Mouse (Mus musculus) neural tube, embryonic 15.5 days (tissue): ENCODE results near the gene Map3k21. TPM values are rescaled to one million over a fixed set of nuclear protein-coding genes. Genes with fewer than 3 reads are reported as not detected.
A peak's percentile ranks its signal among the peaks of the same experiment; 100 is the strongest.

Experiments used
- ATAC-seq: fragments of 200-750 bp; cut with Nextera tagmentation; 2 replicates; pipeline ENCODE4 v1.8.0; 2017; ENCODE audit warnings: mild to moderate bottlenecking, moderate TSS enrichment, moderate library complexity; ENCODE audit not compliant: low FRiP score
- H3K27ac ChIP-seq: fragments of 300-500 bp; sonication (generic); replicated peaks from 2 replicates; pipeline ENCODE4 v1.5.1; 2015; ENCODE audit warnings: mild to moderate bottlenecking, inconsistent platforms
- H3K27me3 ChIP-seq: fragments of 300-500 bp; sonication (generic); replicated peaks from 2 replicates; pipeline ENCODE4 v1.6.1; 2015; ENCODE audit warnings: inconsistent platforms
- H3K36me3 ChIP-seq: fragments of 300-500 bp; sonication (generic); 2 replicates; pipeline ENCODE4 v1.6.1; 2015; ENCODE audit warnings: inconsistent platforms
- H3K4me1 ChIP-seq: fragments of 300-500 bp; sonication (generic); 2 replicates; pipeline ENCODE4 v1.6.1; 2015; ENCODE audit warnings: inconsistent platforms
- H3K4me2 ChIP-seq: fragments of 300-500 bp; sonication (generic); 2 replicates; pipeline ENCODE4 v1.6.1; 2015; ENCODE audit warnings: inconsistent platforms, mild to moderate bottlenecking, moderate library complexity
- H3K4me3 ChIP-seq: fragments of 300-500 bp; sonication (generic); replicated peaks from 2 replicates; pipeline ENCODE4 v1.5.1; 2015; ENCODE audit warnings: mild to moderate bottlenecking, inconsistent platforms
- H3K9ac ChIP-seq: fragments of 300-500 bp; sonication (generic); replicated peaks from 2 replicates; pipeline ENCODE4 v1.6.1; 2015; ENCODE audit warnings: mild to moderate bottlenecking, inconsistent platforms
- H3K9me3 ChIP-seq: fragments of 300-500 bp; sonication (generic); replicated peaks from 2 replicates; pipeline ENCODE4 v1.6.1; 2016; ENCODE audit warnings: inconsistent platforms
- whole genome bisulfite sequencing: fragments of 180-500 bp; shearing (Covaris S2); methylation state at CpG from one replicate; pipeline ENCODE4 v1.1.7; 2015; ENCODE audit warnings: mixed read lengths; 5-methylcytosine and 5-hydroxymethylcytosine counted together
- polyA plus RNA-seq: library from polyadenylated mRNA; unstranded; fragments of >200 nt; fragmentation: Nextera tagmentation; extraction: Ambion mirVana; gene quantifications from 2 replicates; pipeline ENCODE4 v1.2.1, GENCODE M21; 2015

The Map3k21 gene
- polyA plus RNA-seq, 1 experiment from 2014 or later, result 0.59 TPM

DNA sequence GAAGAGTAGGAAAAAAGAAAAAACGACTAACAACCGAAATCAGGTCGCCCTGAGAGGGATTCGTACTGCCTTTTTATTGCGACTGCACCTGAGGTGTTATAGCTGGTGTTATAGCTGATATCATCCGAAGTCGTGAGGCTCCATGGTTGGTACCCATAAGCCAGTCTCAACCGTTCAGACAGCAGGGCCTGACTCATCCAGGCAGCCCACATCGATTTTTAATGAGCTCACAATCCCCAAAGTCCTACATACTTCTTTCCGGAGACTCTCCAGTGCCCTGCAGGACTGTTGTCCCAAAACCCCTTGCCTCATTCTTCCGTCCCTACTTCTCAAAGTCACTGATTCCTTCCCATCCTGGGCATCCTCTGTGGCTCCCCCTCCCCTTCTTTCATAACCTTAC is 12.9 kb upstream of the Map3k21 start:
- H3K4me3 ChIP-seq, result peak overlapping the region; percentile 68

GRCm38 (mm10) chr8:125897868-125898788 is 12.1 kb upstream of the Map3k21 start, which contains the start of gene Pcnx2:
TSS of gene Pcnx2 (minus strand) at chr8:125898317.
- Histone ChIP-seq H3K4me1 (peaks cover 26% of the 10 kb centered on the region), H3K27ac (peak within 1 kb of the TSS; percentile 84), H3K9ac (peak within 1 kb of the TSS; percentile 74), H3K9me3 (no peaks in the 10 kb centered on the region), H3K36me3 (no peaks in the 10 kb centered on the region), H3K4me2 (peak within 1 kb of the TSS; percentile 69), H3K27me3 (no peaks in the 10 kb centered on the region; the same call in 1 of the 2 replicates), H3K4me3 (peak within 1 kb of the TSS; percentile 68)
- ATAC-seq, result peak; percentile 93
- 5% methylated on average over 41 of the region's 44 CpGs for WGBS

More for the DNA sequence above, 12.9 kb upstream of the Map3k21 start:
- Histone ChIP-seq H3K9ac (peak overlapping the region; percentile 74), H3K27me3 (no peaks in the 10 kb centered on the region; the same call in 1 of the 2 replicates), H3K9me3 (no peaks in the 10 kb centered on the region), H3K4me2 (peak overlapping the region; percentile 69), H3K36me3 (no peaks in the 10 kb centered on the region), H3K4me1 (peaks cover 26% of the 10 kb centered on the region), H3K27ac (no peak overlapping the region)
- ATAC-seq, result 0 out of 2 replicates have a peak, but pooled peaks have one; percentile 17
- 57% methylated on average over 11 of the region's 11 CpGs for WGBS

GRCm38 (mm10) chr8:125898899-125899298 is 11.4 kb upstream of the Map3k21 start:
- H3K27ac ChIP-seq, result peak overlapping the region; percentile 84
- H3K36me3 ChIP-seq, result no peaks in the 10 kb centered on the region
- ATAC-seq, result peak; percentile 45; the same call in 1 of the 2 replicates
- no peaks in the 10 kb centered on the region for H3K9me3 ChIP-seq
- H3K27me3 ChIP-seq, result no peaks in the 10 kb centered on the region; the same call in 1 of the 2 replicates
- H3K9ac ChIP-seq, result peak overlapping the region; percentile 41
- peak overlapping the region; percentile 68 for H3K4me3 ChIP-seq
- peaks cover 26% of the 10 kb centered on the region for H3K4me1 ChIP-seq
- peak overlapping the region; percentile 69 for H3K4me2 ChIP-seq
- 0% methylated on average over 6 of the region's 6 CpGs for WGBS

GRCm38 (mm10) chr8:125901167-125901566 is 9.1 kb upstream of the Map3k21 start:
- no peak overlapping the region for H3K4me2 ChIP-seq
- ATAC-seq, result no peak
- no peaks in the 10 kb centered on the region for H3K9me3 ChIP-seq
- no peak overlapping the region for H3K27ac ChIP-seq
- H3K36me3 ChIP-seq, result no peaks in the 10 kb centered on the region
- no peaks in the 10 kb centered on the region for H3K27me3 ChIP-seq
- H3K9ac ChIP-seq, result no peak overlapping the region
- H3K4me1 ChIP-seq, result peaks cover 23% of the 10 kb centered on the region
- H3K4me3 ChIP-seq, result no peak overlapping the region
- WGBS, result 33% methylated on average over 2 of the region's 2 CpGs

- Histone ChIP-seq H3K9me3 (no peaks in the 10 kb centered on the region), H3K36me3 (no peaks in the 10 kb centered on the region), H3K4me3 (no peak overlapping the region), H3K27me3 (peaks cover 3% of the 10 kb centered on the region; the same call in 1 of the 2 replicates), H3K4me2 (no peak overlapping the region), H3K9ac (no peak overlapping the region), H3K4me1 (peaks cover 14% of the 10 kb centered on the region), H3K27ac (no peak overlapping the region)
- WGBS, result 63% methylated on average over 3 of the region's 3 CpGs
- no peak for ATAC-seq
These were observed 7.7 kb upstream of the Map3k21 start for GRCm38 (mm10) chr8:125902521-125902920.

GRCm38 (mm10) chr8:125905341-125905740 is 4.9 kb upstream of the Map3k21 start:
- H3K4me1 ChIP-seq, result peaks cover 8% of the 10 kb centered on the region
- no peak overlapping the region for H3K9ac ChIP-seq
- no peak for ATAC-seq
- no peak overlapping the region for H3K27ac ChIP-seq
- H3K4me3 ChIP-seq, result no peak overlapping the region
- H3K27me3 ChIP-seq, result peaks cover 29% of the 10 kb centered on the region
- no peaks in the 10 kb centered on the region for H3K36me3 ChIP-seq
- no peak overlapping the region for H3K4me2 ChIP-seq
- 74% methylated on average over 2 of the region's 2 CpGs for WGBS
- no peaks in the 10 kb centered on the region for H3K9me3 ChIP-seq

GRCm38 (mm10) chr8:125907311-125907710 is 2.9 kb upstream of the Map3k21 start:
- H3K27ac ChIP-seq, result no peak overlapping the region
- H3K9me3 ChIP-seq, result no peaks in the 10 kb centered on the region
- H3K9ac ChIP-seq, result no peak overlapping the region
- no peaks in the 10 kb centered on the region for H3K36me3 ChIP-seq
- H3K27me3 ChIP-seq, result peaks cover 48% of the 10 kb centered on the region
- no peak overlapping the region for H3K4me2 ChIP-seq
- WGBS, result 73% methylated on average over 2 of the region's 2 CpGs
- no peak overlapping the region for H3K4me3 ChIP-seq
- H3K4me1 ChIP-seq, result peaks cover 21% of the 10 kb centered on the region
- no peak for ATAC-seq

- peak; percentile 35 for ATAC-seq
- Histone ChIP-seq H3K9me3 (no peaks in the 10 kb centered on the region), H3K4me1 (peaks cover 21% of the 10 kb centered on the region), H3K4me3 (peak overlapping the region; percentile 60), H3K36me3 (no peaks in the 10 kb centered on the region), H3K27me3 (peaks cover 62% of the 10 kb centered on the region), H3K4me2 (peak overlapping the region; percentile 99), H3K9ac (0 out of 2 replicates have a peak overlapping the region, but pooled peaks have one; percentile 59), H3K27ac (no peak overlapping the region)
- 5% methylated on average over 30 of the region's 30 CpGs for WGBS
These were observed 437 bp upstream of the Map3k21 start for GRCm38 (mm10) chr8:125909661-125910364.

DNA sequence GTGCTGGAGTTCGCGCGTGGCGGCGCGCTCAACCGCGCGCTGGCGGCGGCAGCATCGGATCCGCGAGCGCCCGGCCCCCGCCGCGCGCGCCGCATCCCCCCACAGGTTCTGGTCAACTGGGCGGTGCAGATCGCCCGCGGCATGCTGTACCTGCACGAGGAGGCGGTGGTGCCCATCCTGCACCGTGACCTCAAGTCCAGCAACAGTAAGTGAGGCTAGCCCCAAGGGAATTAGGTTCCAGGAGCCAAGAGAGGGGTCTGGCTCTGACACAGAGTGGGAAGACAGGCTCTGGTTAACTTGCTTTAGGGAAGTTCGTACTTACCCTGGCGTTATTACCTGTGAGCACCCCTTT is 955 bp downstream of the Map3k21 start:
- WGBS, result 3% methylated on average over 31 of the region's 31 CpGs
- Histone ChIP-seq H3K27me3 (peaks cover 62% of the 10 kb centered on the region), H3K4me1 (peaks cover 21% of the 10 kb centered on the region), H3K27ac (no peak overlapping the region), H3K4me2 (peak overlapping the region; percentile 99), H3K36me3 (no peaks in the 10 kb centered on the region), H3K9ac (peak overlapping the region; percentile 59), H3K9me3 (no peaks in the 10 kb centered on the region), H3K4me3 (peak overlapping the region; percentile 60)
- ATAC-seq, result no peak; the same call in 1 of the 2 replicates

GRCm38 (mm10) chr8:125913206-125913605 is 3.0 kb downstream of the Map3k21 start:
- no peaks in the 10 kb centered on the region for H3K9me3 ChIP-seq
- WGBS, result 86% methylated on average over 4 of the region's 4 CpGs
- H3K36me3 ChIP-seq, result no peaks in the 10 kb centered on the region
- no peak overlapping the region for H3K4me3 ChIP-seq
- H3K27me3 ChIP-seq, result peaks cover 54% of the 10 kb centered on the region
- H3K27ac ChIP-seq, result no peak overlapping the region
- H3K9ac ChIP-seq, result no peak overlapping the region
- no peak for ATAC-seq
- no peak overlapping the region for H3K4me2 ChIP-seq
- H3K4me1 ChIP-seq, result peaks cover 21% of the 10 kb centered on the region

- Histone ChIP-seq H3K4me2 (no peak overlapping the region), H3K9ac (no peak overlapping the region), H3K27ac (no peak overlapping the region), H3K9me3 (no peaks in the 10 kb centered on the region), H3K36me3 (no peaks in the 10 kb centered on the region), H3K27me3 (peaks cover 42% of the 10 kb centered on the region), H3K4me1 (peaks cover 21% of the 10 kb centered on the region), H3K4me3 (no peak overlapping the region)
- ATAC-seq, result no peak
- WGBS, result 69% methylated on average over 9 of the region's 9 CpGs
These were observed 4.1 kb downstream of the Map3k21 start for GRCm38 (mm10) chr8:125914386-125914785.
